Mouse (Mus musculus) common myeloid progenitor, adult 5-6 weeks (primary cell): ENCODE results near the gene Tldc1. TPM values are rescaled to one million over a fixed set of nuclear protein-coding genes. Genes with fewer than 3 reads are reported as not detected.

Source experiments
- ATAC-seq: replicated peaks from 2 replicates; pipeline ENCODE4 v1.8.0; 2016; ENCODE audit warnings: low read depth, mild to moderate bottlenecking, moderate TSS enrichment, inconsistent platforms; ENCODE audit not compliant: poor library complexity, severe bottlenecking
- total RNA-seq: library from RNA; stranded (forward); fragments of 200-1000, 187-1606 nt; gene quantifications from 2 replicates; pipeline ENCODE4 v1.2.3, GENCODE M21; 2017

Tldc1 gene
- total RNA-seq, 1 experiment from 2014 or later: 12.1 TPM

DNA sequence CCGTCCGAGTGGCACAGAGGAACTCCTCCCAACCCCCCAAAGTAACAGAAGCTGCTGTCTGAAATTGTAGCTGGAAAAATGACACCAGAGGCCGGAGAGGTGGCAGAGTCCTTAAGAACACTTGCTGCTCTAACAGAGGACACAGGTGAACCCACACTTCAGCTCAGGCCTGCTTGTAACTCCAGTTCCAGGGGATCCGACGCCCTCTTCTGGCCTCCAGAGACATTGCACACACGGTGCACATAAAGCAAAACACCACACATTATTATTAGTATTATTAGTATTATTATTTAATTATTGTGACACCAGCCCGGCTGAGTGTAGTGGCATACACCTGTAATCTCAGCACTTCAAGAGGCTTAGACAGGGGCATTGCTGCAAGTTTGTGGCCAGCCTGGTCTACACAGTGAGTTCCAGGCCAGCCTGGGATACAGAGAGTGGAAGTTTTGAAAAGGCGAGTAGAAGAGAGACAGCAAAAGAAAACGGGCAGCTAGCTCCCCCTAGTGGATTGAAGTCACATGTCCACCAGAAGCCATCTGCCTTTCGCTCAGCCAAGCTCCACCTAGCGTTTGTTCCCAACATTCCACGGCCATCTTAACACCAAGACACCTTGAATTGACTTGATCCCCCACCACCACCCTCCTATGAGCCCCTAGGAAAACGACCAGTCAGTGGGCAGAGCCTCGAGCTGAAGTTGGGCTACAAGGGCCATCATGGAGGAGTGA, 959 bp upstream of the Tldc1 start:
- ATAC-seq: peak; percentile 48

DNA sequence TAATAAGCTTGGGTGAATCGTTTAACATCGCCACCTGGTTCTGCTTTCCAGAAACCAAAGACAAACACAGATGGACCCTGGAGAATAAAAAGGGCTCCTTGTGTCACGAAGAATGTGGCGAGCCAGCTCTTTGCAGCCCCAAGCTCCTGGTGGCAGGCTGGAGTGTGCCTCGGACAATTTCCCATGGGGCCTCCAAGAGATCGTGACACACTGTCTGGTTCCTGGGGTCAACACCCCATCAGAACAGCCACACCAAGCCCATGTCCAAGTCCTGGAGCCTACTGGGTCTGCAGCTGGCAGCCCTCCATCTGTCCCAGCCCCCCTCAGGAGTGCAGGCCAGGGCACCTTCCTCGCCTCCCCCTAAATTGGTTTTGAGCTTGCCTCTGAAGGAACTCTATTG, 451 bp downstream of the Tldc1 start:
- ATAC-seq: peak; percentile 2; the same call in 1 of the 2 replicates

DNA sequence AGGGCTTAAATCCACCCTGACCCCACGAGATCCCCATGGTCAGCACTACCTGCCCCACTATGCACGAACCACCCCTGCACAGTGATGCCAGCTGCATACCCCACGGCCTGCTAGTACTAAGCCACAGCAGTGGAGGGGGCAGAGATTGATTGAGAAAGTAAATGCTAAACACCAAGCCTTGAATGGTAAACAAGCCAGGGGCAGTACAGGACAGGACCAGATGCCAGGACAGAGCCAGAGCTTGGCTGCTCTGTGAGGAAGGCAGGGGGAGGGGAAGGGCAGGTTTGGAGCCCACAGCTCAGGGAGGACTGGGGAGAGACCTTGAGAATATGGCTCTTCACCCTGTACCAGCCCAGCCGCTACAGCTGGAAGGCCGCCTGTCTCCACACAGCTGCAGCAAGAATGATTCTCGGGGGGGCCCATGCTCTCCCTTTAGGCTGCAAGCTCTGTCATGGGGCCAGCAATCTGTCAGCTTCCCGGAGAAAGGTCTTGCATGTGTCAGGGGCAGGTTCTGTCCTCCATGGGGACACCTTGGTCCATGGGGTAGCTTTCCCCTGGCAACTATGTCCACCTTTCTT, 1.5 kb downstream of the Tldc1 start:
- ATAC-seq: no peak

DNA sequence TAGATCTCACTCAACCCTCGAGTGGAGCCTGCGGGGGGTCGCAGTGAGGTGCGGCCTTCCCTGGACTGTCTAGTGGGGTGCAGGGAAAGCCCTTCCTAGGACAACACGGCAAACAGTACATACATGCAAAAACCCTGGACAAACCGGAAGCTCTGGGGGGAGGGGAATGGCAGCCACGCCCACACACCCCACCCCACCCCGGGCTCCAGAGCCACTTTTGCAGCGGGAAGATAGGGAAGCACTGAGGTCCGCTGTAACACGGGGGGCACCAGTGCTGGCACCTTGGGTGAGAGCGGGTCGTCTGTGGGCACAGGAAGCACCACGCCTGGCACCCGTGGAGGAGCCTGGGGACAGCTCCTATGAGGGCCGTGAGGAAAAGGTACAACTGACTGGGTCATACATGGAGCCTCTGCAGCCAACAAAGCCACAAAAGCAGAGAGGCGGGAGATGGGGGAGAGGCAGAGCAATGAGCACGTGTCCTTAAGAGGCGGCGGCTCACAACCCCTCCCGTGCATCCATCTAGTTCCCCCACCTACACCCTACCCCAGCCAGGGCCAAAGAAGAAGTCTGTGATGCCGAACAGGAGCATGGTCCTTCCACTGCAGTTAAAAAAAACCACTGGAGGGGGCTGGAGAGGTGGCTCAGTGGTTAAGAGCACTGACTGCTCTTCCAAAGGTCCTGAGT, 12.3 kb downstream of the Tldc1 start:
- ATAC-seq: 0 out of 2 replicates have a peak, but pooled peaks have one; percentile 15

DNA sequence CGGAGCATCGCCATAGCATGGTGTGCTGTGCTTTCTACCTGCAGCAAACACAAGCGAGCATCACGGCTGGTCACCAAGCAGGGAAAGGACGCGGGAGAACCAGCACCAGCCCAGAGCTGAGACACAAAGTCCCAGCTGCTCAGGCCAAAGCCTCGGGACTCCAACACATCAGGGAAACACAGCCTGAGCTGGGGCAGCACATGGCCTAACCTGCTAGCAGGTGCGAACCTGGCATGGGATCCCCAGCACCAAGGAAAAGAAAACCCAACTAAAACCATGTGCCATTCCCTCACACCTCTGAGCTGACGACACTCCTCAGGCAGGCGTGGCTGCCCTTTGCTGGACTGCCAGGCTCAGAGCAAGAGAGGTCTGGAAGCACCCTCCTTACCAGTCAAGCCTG, 12.9 kb downstream of the Tldc1 start:
- no peak for ATAC-seq

DNA sequence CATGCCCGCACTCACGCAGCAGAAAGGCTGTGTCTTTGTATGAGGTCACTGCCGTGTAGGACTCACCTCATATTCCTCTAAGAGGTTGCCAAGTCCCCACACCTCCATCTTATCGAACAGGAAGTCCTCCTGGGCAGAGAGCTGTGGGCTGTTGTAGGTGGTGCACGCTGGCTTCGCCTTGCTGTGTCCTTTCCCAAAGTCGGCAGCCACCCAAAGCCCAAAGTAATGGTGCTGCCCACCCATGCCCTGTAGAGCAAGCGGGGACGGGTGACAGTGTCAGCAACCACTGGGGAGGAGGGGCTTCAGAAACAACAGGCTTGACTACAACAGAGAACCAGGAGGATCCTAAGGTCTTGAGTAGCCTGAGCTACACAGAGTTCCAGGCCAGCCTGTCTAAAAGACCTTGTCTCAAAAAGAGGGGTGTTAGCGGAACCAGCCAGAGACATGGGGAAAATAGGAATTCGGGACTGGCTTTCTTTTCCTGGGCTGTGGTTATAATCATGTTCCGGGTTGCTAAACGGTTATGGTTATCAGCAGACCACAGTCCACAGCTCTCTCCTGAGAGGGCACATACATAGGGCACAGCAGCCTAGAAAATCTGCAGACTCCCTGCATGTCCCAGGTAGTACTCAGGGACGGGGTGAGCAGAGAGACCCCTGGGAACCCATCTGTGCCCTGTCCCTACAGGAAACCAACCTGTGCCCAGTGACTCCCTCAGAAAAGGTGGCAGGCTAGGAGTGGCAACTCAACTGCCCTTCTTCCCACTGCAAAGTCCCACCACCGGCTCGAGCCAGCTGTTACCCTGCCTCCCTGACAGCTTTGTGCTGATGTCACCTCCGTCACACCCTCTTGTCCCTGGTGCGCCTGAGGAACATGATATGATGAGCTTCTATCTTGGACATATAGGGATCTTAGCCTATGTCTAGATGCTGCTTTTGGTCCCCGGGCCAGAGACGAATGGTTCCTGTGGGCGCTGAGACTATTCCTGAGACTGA, 15.7 kb downstream of the Tldc1 start:
- ATAC-seq: peak; percentile 59

DNA sequence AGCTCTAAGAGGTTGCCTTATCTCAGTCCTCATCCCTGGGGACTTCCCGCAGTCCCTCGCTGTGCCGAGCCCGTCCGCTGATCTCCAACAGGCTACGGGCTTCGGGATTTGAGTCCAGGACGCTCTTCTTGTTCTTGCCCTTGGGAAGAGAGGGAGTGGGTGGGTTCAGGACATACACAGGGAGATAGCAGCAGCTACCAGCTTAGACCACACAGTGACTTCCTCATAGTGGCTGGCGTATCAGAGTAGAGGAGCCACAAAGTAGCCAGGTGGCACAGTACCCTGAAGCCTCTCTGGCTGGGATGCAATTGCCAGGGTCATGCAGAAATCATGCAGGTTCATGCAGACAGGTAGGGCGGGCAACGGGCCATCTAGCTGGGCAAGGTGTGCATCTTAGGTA, 16.5 kb downstream of the Tldc1 start:
- 0 out of 2 replicates have a peak, but pooled peaks have one; percentile 12 for ATAC-seq

DNA sequence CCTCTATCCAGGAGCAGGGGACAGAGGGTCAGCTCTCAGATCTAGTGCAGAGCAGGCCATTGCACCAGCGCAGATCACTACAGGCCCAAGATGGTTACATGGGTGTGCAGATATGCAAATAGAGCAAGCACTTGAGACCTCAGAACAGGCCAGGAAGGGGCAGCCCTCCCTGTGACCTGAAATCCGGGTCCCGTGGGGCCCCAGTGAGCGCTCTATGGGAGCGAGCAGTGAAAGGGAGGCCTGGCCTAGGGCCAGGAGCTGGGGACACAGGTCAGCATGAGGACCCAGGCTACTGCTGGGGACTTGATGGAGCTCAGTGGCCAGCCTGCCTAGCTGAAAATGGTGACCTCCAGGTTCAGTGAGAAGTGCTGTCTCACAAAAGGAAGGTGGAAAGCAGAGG, 21.7 kb downstream of the Tldc1 start:
- no peak for ATAC-seq

DNA sequence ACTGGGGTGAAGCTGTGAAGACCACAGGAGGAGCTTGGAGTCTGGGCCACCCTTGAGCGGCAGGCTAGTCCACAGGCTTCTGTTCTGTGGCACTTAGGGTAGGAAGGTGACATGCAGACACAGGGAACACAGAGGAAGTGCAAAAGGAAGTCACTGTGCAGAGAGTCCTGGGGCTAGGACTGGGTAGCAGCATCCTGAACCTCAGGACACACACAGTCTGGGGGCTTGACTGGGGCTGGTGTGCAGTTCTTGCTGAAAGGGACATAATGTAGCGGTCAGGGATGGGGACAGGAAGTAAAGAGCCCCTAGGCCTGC, 22.1 kb downstream of the Tldc1 start:
- no peak for ATAC-seq

DNA sequence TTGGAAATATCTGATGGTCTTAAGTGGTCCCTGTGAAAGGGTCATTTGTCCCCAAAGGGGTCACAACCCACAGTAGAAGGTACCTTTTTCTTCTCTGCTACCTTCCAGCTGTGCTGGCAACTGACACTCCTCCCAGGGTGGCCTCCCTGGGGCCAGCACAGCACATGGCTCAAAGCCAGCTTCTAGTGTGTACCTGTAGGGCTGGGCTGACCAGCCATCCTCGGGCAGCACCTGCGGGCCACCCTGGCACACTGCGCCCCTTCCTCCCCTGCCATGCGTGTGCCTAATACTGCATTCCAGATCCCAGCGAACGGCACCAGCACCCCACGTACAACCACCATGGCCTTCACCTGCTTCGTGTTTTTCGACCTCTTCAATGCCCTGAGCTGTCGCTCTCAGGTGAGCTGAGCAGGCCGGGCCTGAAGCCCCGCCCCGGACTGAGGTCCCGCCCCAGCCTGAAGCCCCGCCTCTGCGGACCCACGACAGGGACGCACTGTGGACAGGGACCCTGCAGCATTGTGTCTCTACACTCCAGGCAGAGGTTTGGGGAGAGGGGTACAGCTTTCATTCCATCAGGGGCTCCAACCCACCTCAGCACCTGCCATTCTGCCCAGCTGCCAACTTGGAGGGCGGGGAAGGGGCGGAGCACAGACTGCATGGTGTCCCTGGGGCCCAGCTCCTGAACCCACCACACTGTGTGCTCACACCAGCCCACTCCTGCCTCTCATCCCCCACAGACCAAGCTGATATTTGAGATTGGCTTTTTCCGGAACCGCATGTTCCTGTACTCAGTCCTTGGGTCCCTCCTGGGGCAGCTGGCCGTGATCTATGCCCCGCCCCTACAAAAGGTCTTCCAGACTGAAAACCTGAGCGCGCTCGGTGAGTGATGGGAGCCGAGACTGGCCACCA, 22.7 kb downstream of the Tldc1 start:
- ATAC-seq: peak; percentile 75

DNA sequence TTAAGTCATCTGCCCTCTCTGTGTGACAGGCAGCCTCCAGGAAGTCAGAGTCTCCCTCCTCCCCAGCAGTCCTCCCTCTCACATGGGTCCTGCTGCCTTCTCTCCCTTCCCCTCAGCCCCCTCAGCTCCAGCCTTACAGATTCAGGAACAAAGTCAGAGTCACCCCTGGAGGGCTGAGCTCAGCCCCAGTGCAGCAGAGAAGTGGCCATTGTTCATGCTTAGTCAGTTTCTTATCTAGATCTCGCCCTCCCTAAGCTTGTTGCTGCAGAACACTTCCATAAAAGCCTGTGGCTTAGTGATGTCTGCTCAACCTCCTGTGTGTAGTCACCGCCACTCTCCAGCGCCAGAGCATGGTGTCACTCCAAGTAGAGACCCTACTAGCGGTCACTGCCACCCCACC, 33.6 kb downstream of the Tldc1 start:
- ATAC-seq: peak; percentile 57

DNA sequence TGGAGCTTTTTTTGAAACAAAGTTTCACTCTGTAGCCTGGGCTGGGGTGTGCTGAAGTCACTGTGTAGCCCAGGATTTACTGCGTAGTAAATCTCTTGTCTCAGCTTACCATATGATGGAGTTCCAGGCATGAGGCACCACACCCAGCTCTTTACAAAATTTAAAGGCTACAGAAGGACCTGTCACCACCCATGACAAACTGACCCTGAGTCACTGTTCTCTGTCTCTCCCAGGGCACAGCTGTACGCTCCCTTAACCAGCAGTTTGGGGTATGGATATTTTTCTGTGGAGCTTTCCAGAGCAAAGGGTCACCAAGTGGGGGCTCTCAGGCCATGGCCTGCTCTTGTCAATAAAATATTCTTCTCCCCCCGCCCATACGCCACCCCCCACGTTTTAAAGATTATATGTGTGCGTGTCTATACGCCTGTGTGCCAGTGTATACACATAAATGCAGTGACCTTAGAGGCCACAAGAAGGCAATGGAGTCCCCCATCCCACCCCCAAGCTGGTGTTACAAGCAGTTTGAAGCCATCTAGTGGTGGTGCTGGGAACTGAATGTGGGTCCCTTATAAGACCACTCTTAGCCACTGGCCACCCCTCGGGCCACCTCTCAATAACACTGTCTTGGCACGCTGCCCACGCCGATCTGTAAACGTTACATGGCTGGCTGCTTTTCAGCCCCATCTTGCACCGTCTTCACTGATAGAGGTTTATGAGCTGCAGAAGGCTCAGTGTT, 34.8 kb downstream of the Tldc1 start:
- peak; percentile 80 for ATAC-seq

DNA sequence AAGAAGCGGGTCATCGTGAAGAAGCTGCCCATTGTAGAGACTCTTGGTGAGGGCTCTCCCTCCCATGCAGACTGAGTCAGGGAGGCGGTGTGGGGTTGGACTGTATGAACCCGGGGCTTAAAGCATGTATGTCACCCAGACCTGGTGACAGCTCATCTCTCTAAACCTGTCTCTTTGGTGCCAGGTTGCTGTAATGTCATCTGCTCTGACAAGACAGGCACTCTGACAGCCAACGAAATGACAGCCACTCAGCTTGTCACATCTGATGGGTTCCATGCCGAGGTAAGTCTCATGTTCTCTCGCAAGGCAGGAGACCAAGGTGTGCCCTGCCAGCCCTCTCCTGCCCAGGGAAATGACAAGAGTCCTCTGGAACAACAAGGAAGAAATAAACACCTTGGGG, 35.8 kb downstream of the Tldc1 start:
- no peak for ATAC-seq

DNA sequence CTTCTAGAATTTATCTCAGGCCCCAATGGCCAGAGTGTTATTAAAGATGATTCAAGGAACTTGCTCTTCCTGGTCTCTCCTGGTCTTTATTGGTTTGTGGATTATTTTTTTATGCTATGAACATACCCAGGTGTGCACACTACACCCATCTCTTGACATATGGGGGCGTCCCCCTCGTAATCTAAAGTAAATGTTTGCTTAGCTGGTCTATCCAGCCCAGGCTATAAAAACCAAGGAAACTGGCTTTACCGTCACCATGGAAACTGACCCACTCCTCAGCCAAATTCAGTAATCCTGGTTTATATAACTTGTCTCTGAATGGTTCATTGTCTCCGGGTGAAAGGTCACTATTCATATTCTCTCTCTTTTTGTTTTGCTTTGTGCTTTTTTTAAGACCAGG, 37.6 kb downstream of the Tldc1 start:
- ATAC-seq: no peak

DNA sequence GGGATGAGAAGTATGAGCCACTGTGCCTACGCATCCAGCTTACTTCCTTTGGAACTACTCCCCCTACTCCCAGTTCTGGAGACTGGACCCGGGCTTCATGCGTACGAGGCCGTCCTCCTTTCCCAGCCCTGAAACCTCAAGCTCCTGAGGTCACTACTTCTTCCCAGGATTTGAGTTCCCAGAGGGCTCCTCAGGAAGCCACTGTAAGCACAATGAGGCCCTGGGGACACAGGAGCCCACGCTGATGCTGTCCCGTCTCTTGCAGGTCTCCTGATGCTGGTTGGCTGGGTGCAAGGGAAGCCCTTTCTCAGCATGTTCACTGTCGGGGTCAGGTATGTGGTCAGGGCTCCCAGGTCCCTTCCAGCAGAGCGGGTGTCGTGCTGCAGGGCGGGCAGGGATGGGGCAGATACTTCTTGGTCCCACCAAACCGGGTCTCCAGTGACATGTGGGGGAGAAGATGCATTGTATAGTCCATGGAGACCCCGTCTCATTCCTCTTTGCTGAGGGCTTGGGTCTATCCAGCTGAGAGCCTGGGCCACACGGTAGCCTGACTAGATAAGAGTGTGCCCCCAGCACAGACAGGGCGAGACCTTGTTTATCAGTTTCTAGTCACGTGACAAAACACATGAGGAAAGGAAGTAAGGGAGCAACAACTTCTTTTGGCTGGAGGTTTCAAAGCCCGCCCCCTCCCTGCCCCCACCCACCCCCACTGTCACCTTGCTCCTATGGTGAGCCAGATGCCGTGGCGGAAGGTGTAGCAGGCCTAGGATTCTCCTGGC, 39.9 kb downstream of the Tldc1 start:
- no peak for ATAC-seq

DNA sequence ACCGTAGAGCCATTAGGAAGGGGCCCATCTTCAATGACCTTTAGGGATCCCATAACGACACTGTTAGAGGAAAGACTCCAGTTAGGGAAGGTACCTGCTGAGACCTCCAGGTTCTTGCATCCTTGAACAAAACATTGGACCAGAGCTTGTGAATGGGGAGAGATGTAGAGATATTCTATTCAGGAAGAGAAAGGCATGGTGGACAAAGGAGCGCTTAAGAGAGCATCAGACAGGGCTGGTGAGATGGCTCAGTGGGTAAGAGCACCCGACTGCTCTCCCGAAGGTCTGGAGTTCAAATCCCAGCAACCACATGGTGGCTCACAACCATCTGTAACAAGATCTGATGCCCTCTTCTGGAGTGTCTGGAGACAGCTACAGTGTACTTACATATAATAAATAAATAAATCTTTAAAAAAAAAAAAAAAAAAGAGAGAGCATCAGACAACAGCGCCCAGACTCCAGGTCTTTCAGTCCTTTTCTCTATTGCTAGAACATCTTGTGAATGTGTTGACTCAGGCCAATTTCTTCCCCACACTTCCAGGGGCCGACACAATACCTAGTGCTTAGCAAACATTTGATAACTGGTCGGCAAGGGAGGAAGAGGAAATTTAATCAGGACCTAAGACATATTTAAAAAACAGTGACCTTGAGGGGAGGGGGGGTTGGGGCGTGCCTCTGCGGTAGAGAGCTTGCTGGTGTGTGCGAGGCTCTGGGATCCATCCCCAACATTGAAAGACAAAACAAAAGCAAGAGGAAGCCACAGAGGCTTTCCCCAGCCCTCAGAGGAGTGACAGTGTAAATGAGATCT, 40.9 kb downstream of the Tldc1 start:
- 0 out of 2 replicates have a peak, but pooled peaks have one; percentile 29 for ATAC-seq

DNA sequence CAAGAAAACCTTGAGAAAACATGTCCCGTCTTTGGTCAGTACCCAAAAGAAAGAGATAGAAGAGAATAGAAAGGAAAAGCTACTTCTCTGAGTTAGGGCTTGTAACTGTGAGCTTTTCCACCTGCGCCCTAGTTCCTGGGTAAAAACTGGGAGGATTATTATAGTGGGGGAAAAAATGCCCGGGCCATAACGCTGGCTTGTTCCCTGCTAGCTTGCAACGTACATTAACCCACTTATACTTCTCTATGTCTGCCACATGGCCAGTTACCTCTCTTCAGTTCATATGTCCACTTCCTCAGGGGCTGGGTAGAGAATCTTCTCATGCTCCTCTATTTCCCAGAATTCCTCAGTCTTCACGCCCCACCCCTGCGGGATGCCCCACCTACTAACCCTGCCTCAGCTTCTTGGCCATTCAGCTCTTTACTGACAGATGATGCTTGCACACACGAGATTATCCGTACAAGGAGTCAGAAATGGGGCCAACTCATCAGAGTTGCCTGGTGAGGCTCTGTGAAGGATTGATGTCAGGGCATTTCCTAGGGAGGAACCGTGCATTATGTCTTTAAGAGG, 41.8 kb downstream of the Tldc1 start:
- no peak for ATAC-seq
